Mouse (Mus musculus) embryonic facial prominence, embryonic 13.5 days (tissue): Measurements from ENCODE around the gene Gm49403. TPM values are rescaled to one million over a fixed set of nuclear protein-coding genes. Genes with fewer than 3 reads are reported as not detected.
"Not testable (repeated sequence)": the region's sequence is repeated elsewhere in the genome, so short reads cannot be mapped to it uniquely, and the experiment has no call there.

Experiments used
- ATAC-seq: fragments of 200-750 bp; cut with Nextera tagmentation; 2 replicates; pipeline ENCODE4 v1.8.0; 2017; ENCODE audit warnings: low read depth; ENCODE audit not compliant: insufficient number of reproducible peaks, insufficient read depth, low FRiP score, low TSS enrichment
- H3K27ac ChIP-seq: fragments of 300-500 bp; sonication (generic); 2 replicates; pipeline ENCODE4 v1.5.1; 2015; ENCODE audit warnings: moderate library complexity, mild to moderate bottlenecking, inconsistent platforms
- H3K27me3 ChIP-seq: fragments of 300-500 bp; sonication (generic); 2 replicates; pipeline ENCODE4 v1.6.1; 2015; ENCODE audit warnings: mild to moderate bottlenecking, inconsistent platforms
- H3K36me3 ChIP-seq: fragments of 300-500 bp; sonication (generic); 2 replicates; pipeline ENCODE4 v1.6.1; 2015; ENCODE audit warnings: mild to moderate bottlenecking, inconsistent platforms
- H3K4me1 ChIP-seq: fragments of 300-500 bp; sonication (generic); 2 replicates; pipeline ENCODE4 v1.6.1; 2015; ENCODE audit warnings: inconsistent platforms
- H3K4me2 ChIP-seq: fragments of 300-500 bp; sonication (generic); 2 replicates; pipeline ENCODE4 v1.6.1; 2015; ENCODE audit warnings: moderate library complexity, mild to moderate bottlenecking, inconsistent platforms
- H3K4me3 ChIP-seq: fragments of 300-500 bp; sonication (generic); 2 replicates; pipeline ENCODE4 v1.5.1; 2015; ENCODE audit warnings: mild to moderate bottlenecking, inconsistent platforms
- H3K9ac ChIP-seq: fragments of 300-500 bp; sonication (generic); 2 replicates; pipeline ENCODE4 v1.6.1; 2015; ENCODE audit warnings: mild to moderate bottlenecking, inconsistent platforms
- H3K9me3 ChIP-seq: fragments of 300-500 bp; sonication (generic); 2 replicates; pipeline ENCODE4 v1.6.1; 2016; ENCODE audit warnings: inconsistent platforms
- WGBS: fragments of 180-500 bp; shearing (Covaris S2); methylation state at CpG from one replicate; pipeline ENCODE4 v1.1.7; 2015; ENCODE audit warnings: mixed read lengths; 5-methylcytosine and 5-hydroxymethylcytosine counted together
- polyA plus RNA-seq: library from polyadenylated mRNA; unstranded; fragments of >200 nt; fragmentation: Nextera tagmentation; extraction: Ambion mirVana; gene quantifications from 2 replicates; pipeline ENCODE4 v1.2.1, GENCODE M21; 2015

The Gm49403 gene
- polyA plus RNA-seq, 1 experiment from 2014 or later = not detected

DNA sequence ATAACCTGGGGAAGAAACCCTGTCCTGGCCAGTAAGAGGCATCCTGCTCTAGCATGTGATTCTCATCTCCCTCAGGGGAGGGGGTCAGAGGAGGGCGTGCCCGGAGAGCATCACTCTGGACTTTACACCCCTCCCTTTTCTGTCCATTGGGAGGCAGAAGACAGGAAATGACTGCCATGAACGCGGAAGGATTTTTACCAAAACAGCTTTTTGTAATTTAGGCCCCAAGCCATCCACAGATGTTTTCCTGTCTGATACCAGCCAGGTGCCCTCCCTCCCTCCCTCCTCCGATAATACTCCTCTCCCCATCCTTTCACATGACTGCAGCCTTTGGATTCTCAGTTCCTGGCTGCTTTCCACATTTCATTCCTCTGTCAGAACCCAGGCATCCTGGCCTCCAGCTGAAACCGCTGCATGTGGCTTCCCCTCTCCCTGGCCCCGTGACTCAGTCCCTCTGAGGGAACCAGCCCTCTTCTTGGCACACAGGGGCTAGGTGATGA, 33.3 kb upstream of the Gm49403 start, which contains the start of gene Lrrn4cl:
Gene Lrrn4cl, plus strand, starts transcription at position 367 of the 500 bp plus-strand sequence.
- Histone ChIP-seq H3K27ac (peak within 1 kb of the TSS; percentile 72), H3K27me3 (no peaks in the 10 kb centered on the region), H3K4me1 (peaks cover 10% of the 10 kb centered on the region), H3K4me2 (peak within 1 kb of the TSS; percentile 27), H3K36me3 (peaks cover 31% of the 10 kb centered on the region), H3K4me3 (no peak within 1 kb of the TSS), H3K9ac (peak within 1 kb of the TSS; percentile 49; the same call in 1 of the 2 replicates), H3K9me3 (no peaks in the 10 kb centered on the region)
- ATAC-seq = 0 out of 2 replicates have a peak, but pooled peaks have one; percentile 17
- 6% methylated on average over 7 of the region's 7 CpGs for WGBS

DNA sequence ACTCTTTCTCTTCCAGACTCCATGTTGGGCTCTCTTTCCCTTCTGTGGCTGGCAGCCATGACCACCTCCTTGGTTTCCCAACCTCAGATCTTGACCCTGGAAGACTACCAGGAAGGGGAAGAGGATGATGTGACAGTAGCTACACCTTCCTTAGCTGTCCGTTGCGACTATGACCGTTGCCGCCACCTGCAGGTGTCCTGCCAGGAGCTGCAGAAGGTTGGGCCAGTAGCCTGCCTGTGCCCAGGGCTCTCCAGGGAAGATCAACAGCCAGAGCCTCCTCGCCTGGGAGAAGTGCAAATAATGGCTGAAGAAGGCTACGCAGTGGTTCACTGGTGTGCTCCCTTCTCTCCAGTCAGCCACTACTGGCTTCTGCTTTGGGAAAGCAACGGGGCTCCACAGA, 32.1 kb upstream of the Gm49403 start:
- no peak overlapping the region for H3K9ac ChIP-seq
- ATAC-seq = no peak
- no peaks in the 10 kb centered on the region for H3K9me3 ChIP-seq
- no peak overlapping the region for H3K4me3 ChIP-seq
- H3K27me3 ChIP-seq = no peaks in the 10 kb centered on the region
- H3K27ac ChIP-seq = no peak overlapping the region
- WGBS = 54% methylated on average over 7 of the region's 7 CpGs
- no peak overlapping the region for H3K4me2 ChIP-seq
- H3K36me3 ChIP-seq = peaks cover 19% of the 10 kb centered on the region
- H3K4me1 ChIP-seq = peaks cover 10% of the 10 kb centered on the region

DNA sequence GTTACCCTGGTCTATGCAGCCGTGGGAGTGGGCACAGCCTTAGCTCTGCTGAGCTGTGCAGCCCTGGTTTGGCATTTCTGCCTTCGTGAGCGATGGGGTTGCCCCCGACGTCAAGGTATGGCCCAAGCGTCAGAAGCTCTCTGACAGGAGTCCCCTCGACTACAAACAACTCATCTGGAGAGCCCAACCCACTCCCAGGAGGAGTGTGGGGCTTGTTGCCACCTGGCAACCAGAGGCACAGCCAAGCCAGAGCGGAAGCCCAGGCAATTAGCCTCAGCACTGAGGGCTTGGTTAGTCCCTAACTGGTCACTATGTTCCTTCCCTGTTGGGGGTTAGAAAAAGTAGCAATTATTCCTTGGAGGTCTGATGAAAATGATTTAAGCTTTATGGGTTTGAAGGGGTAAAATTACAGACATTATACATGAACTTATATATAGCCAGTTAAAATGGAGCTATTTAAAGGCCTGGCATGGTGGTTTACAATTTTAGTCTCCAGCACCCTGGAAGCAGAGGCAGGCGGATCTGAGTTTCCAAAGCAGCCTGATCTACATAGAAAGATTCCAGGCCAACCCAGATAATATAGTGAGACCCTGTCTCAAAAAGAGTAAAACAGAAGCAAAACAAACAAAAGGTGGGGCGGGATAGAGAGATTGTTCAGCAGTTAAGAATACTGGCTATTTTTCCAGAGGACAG, 31.3 kb upstream of the Gm49403 start:
- no peak overlapping the region for H3K9ac ChIP-seq
- no peaks in the 10 kb centered on the region for H3K9me3 ChIP-seq
- H3K36me3 ChIP-seq = peaks cover 12% of the 10 kb centered on the region
- H3K4me3 ChIP-seq = no peak overlapping the region
- WGBS = 59% methylated on average over 10 of the region's 10 CpGs
- ATAC-seq = no peak
- peaks cover 10% of the 10 kb centered on the region for H3K4me1 ChIP-seq
- H3K27me3 ChIP-seq = no peaks in the 10 kb centered on the region
- no peak overlapping the region for H3K27ac ChIP-seq
- H3K4me2 ChIP-seq = no peak overlapping the region

DNA sequence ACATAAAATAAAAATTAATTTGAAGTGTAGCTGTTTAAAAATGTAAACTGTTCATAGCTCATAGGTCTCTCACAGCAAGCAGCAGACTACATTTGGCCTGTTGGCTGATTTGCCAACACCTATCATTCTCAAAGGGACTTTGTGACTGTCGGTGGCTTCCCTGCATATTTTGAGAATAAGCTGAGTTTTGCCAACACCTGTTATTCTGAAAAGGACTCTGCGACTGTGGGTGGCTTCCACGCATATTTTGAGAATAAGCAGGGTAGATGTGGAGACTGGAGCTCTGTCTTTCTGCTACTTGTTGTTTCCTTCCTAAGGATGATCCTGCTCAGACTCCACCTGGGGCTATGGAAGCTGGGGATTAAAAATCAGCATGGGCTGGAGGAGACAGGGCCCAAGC, 30.6 kb upstream of the Gm49403 start:
- H3K36me3 ChIP-seq = peaks cover 6% of the 10 kb centered on the region; the same call in 1 of the 2 replicates
- H3K9me3 ChIP-seq = no peaks in the 10 kb centered on the region
- H3K27me3 ChIP-seq = no peaks in the 10 kb centered on the region
- no peak for ATAC-seq
- no peak overlapping the region for H3K4me3 ChIP-seq
- H3K27ac ChIP-seq = no peak overlapping the region
- H3K4me1 ChIP-seq = peaks cover 10% of the 10 kb centered on the region
- no peak overlapping the region for H3K4me2 ChIP-seq
- no peak overlapping the region for H3K9ac ChIP-seq
- 86% methylated on average over 3 of the region's 3 CpGs for WGBS

DNA sequence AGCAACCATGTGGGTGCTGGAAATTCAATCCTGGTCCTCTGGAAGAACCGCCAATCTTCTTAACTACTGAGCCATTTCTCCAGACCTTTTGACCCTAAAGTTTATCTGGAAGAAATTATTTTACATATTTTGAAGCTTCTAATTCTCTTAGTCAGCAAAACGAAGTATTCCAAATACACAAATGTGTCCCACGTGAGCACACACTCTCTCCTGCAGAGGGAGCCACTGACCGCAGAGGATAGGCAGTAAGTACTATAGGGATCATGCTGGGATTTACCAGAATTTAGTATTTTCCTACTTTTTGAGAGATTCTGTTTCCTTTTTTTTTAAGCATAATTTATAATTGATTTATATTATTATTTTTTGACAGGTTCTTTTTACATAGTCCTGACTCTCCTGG, 26.0 kb upstream of the Gm49403 start:
- Histone ChIP-seq H3K4me3 (no peak overlapping the region), H3K27me3 (no peaks in the 10 kb centered on the region), H3K4me2 (no peak overlapping the region), H3K36me3 (no peaks in the 10 kb centered on the region), H3K9ac (no peak overlapping the region), H3K9me3 (no peaks in the 10 kb centered on the region), H3K27ac (no peak overlapping the region), H3K4me1 (no peaks in the 10 kb centered on the region)
- 44% methylated on average over 4 of the region's 4 CpGs for WGBS
- ATAC-seq = no peak

DNA sequence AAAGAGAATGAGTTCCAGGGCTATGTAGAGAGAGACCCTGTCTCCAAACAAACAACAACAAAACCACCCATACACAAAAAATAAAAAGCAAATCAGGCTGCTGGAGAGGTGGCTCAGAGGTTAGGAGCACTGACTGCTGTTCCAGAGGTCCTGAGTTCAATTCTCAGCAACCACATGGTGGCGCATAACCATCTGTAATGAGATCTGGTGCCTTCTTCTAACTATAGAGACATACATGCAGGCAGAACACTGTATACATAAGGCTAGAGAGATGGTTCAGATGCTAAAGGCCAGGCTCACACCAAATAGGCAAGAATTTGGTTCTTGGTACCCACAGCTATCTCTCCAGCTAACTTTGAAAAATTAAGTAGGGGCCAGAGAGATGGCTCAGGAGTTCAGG, 24.7 kb upstream of the Gm49403 start:
- H3K4me3 ChIP-seq = no peak overlapping the region
- H3K9me3 ChIP-seq = no peaks in the 10 kb centered on the region
- H3K4me2 ChIP-seq = no peak overlapping the region
- no peak overlapping the region for H3K27ac ChIP-seq
- 30% methylated on average over 1 of the region's 1 CpGs for WGBS
- H3K9ac ChIP-seq = no peak overlapping the region
- no peaks in the 10 kb centered on the region for H3K4me1 ChIP-seq
- no peaks in the 10 kb centered on the region for H3K36me3 ChIP-seq
- no peak for ATAC-seq
- no peaks in the 10 kb centered on the region for H3K27me3 ChIP-seq

DNA sequence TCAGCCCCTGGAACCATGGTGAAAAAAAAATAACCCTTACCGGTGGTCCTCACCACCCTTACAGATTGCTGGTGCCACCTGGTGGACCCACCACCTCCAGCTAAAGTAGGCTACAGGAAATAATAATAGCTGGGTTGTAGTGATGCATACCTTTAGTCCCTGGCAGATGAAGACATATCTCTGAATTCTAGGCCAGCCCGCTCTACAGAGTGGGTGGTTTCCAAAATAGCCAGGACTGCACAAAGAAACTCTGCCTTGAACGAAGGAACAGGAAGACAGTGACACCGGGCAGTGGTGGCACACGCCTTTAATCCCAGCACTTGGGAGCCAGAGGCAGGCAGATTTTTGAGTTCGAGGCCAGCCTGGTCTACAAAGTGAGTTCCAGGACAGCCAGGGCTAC, 19.5 kb upstream of the Gm49403 start:
- Histone ChIP-seq H3K9me3 (no peaks in the 10 kb centered on the region), H3K4me1 (no peaks in the 10 kb centered on the region), H3K4me3 (no peak overlapping the region), H3K9ac (no peak overlapping the region), H3K4me2 (no peak overlapping the region), H3K27me3 (no peaks in the 10 kb centered on the region), H3K36me3 (no peaks in the 10 kb centered on the region), H3K27ac (no peak overlapping the region)
- 85% methylated on average over 6 of the region's 6 CpGs for WGBS
- no peak for ATAC-seq

DNA sequence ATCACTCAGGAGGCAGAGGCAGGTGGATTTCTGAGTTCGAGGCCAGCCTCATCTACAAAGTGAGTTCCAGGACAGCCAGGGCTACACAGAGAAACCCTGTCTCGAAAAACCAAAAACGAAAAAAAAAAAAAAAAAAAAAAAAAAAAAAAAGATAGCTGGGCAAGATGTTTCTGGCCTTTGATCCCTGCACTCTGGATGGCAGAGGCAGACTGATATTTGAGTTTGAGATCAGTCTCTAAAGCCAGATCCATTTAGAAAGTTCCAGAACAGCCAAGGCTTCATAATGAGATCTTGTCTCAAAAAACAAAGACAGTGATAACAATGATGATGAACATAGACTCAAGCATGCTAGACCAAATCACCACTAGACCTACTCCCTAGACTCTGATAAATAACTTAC, 13.3 kb upstream of the Gm49403 start:
- peak overlapping the region; percentile 83; the same call in 1 of the 2 replicates for H3K4me3 ChIP-seq

DNA sequence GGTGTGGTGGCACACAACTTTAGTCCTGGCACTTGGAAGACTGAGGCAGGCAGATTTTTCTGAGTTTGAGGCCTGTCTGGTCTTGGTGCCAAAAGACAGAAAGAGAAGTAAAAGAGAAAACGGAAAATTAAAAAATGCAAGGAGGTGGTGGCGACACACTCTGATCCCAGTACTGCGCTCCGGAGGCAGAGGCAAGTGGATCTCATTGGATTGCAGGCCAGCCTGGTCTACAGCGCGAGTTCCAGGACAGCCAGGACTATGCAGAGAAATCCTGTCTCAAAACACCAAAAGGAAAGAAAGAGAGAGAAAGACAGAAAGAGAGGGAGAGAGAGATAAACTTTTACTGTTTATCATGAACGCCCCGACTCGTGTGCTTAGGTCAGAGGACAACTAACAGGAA, 12.9 kb upstream of the Gm49403 start:
- no peak for ATAC-seq
- Histone ChIP-seq H3K27me3 (no peaks in the 10 kb centered on the region), H3K4me3 (peak overlapping the region; percentile 83), H3K4me1 (peaks cover 12% of the 10 kb centered on the region), H3K9ac (peak overlapping the region; percentile 92), H3K36me3 (peaks cover 28% of the 10 kb centered on the region), H3K4me2 (peak overlapping the region; percentile 85), H3K27ac (peak overlapping the region; percentile 73), H3K9me3 (no peaks in the 10 kb centered on the region)
- 55% methylated on average over 9 of the region's 9 CpGs for WGBS

More for the DNA sequence above, 13.3 kb upstream of the Gm49403 start:
- ATAC-seq, H3K9me3 ChIP-seq, H3K27ac ChIP-seq, H3K27me3 ChIP-seq, H3K9ac ChIP-seq: not testable (repeated sequence)
- WGBS = 76% methylated on average over 3 of the region's 3 CpGs
- H3K36me3 ChIP-seq = peaks cover 24% of the 10 kb centered on the region
- H3K4me1 ChIP-seq = peaks cover 12% of the 10 kb centered on the region
- H3K4me2 ChIP-seq = peak overlapping the region; percentile 85

DNA sequence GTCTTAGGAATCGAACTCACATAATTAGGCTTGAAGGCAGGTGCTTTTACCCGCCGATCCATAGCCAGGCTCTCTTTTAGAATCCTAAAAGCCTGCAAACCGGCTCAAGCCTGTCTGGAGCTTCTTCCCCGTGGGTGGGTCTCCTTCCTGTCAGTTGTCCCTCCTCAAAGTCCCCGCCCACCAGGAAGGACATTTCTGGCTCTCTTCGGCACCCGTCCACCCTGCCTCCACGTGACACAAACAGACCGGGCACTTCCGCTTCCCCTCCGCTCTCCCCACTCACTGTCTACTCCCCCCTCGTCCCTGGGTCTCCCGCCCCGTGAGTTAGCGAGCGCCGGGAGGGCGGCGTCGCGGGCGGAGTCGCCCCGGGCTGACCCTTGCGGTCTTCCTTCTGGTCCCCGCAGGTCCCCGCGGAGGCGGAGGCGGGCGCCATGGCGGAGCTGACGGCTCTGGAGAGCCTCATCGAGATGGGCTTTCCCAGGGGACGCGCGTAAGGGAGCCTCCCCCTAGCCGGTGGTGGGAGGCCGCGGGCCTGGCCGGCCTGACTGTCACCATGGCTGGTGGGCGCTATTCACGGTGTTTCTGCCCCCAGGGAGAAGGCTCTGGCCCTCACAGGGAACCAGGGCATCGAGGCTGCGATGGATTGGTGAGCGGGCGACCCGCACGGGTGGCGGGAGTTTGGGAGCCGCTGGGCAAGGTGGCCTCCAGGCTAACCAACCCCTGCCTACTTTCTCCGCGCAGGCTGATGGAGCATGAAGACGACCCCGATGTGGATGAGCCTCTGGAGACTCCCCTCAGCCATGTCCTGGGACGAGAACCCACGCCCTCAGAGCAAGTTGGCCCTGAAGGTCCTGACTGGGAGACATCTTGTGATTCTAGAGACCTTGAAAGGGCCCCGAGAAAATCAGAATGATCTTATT, 12.2 kb upstream of the Gm49403 start, which contains the start of gene Ubxn1:
Gene Ubxn1, plus strand, starts transcription at position 230 of the 920 bp plus-strand sequence.
- peaks cover 35% of the 10 kb centered on the region for H3K36me3 ChIP-seq
- H3K27ac ChIP-seq = peak within 1 kb of the TSS; percentile 73
- no peaks in the 10 kb centered on the region for H3K9me3 ChIP-seq
- H3K27me3 ChIP-seq = no peaks in the 10 kb centered on the region
- ATAC-seq = peak; percentile 95
- peak within 1 kb of the TSS; percentile 92 for H3K9ac ChIP-seq
- H3K4me3 ChIP-seq = peak within 1 kb of the TSS; percentile 83
- WGBS = 2% methylated on average over 59 of the region's 59 CpGs
- H3K4me1 ChIP-seq = peaks cover 12% of the 10 kb centered on the region
- peak within 1 kb of the TSS; percentile 85 for H3K4me2 ChIP-seq

DNA sequence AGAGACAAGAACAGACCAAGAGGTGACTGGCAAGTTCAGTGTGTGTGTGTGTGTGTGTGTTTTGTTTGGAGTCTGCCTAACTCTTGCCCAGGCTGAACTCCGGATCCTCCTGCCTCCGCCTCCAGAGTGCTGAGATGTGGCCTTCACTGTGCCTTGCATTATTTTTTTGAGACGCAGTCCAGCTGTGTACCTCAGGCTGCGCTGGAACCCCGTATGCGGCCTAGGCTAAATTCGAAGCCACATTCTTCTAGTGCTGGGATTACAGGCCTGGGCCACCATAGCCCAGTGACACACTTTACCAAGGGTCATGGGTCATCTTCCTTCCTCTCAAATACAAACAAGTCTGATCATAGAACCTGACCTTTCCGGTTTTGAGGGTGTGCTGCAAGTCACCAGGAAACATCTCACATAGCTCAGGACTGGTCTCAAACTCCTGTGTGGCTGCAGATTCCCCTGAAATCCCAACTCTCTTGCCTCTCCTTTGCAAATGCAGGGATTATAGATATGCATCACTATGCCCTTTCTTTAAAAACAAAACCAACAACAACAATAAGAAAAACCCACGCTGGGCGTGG, 11.4 kb upstream of the Gm49403 start:
- H3K4me2 ChIP-seq = peak overlapping the region; percentile 85
- peak overlapping the region; percentile 92 for H3K9ac ChIP-seq
- no peak for ATAC-seq
- peak overlapping the region; percentile 83 for H3K4me3 ChIP-seq
- H3K27ac ChIP-seq = peak overlapping the region; percentile 73; the same call in 1 of the 2 replicates
- no peaks in the 10 kb centered on the region for H3K27me3 ChIP-seq
- peaks cover 41% of the 10 kb centered on the region for H3K36me3 ChIP-seq
- 72% methylated on average over 10 of the region's 10 CpGs for WGBS
- no peaks in the 10 kb centered on the region for H3K9me3 ChIP-seq
- H3K4me1 ChIP-seq = peaks cover 12% of the 10 kb centered on the region
